Mouse (Mus musculus): ENCODE data around the gene Iqub.

DNA sequence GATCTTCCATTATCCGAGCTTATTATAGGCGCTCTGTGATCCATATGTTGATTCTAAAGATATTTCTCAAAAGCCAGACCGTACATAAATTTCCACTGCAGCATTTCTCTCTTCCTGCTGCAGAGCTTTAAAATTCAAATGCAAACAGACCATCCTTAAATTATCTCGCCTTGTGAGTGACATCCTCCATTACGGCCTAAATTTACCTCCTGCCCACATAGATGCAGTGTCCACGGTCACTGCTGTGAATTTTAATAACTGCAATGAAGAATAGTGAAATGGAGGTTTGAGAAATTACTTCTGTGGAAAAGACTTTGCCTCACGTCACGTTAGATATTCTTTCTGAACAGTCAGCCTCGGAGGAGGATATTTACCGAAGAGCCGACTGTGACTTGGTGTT lies 98.8 kb downstream of the Iqub start:
- TF ChIP-seq CTCF (IDR thresholded peaks at IDR 0.05; ENCODE audit: control insufficient read depth, insufficient read depth, insufficient read length) (no peak), MYOG (IDR thresholded peaks at IDR 0.05; ENCODE audit: control insufficient read depth, extremely low read depth, insufficient read length) (no peak), USF1 (IDR thresholded peaks at IDR 0.05; ENCODE audit: low read depth) (no peak), CEBPB (IDR thresholded peaks at IDR 0.05; ENCODE audit: low read depth) (no peak)

All from C2C12 (cell line).